Mouse (Mus musculus) lung, postnatal 0 days (tissue): ENCODE results near the gene Fkbp2.

Experiments
- CTCF ChIP-seq: IDR thresholded peaks from 2 replicates; pipeline ENCODE4 v1.5.1; 2016; ENCODE audit warnings: antibody characterized with exemption, mild to moderate bottlenecking
- EP300 ChIP-seq: IDR thresholded peaks from 2 replicates; pipeline ENCODE4 v1.6.1; 2016; ENCODE audit warnings: antibody characterized with exemption, mild to moderate bottlenecking, control low read depth

DNA sequence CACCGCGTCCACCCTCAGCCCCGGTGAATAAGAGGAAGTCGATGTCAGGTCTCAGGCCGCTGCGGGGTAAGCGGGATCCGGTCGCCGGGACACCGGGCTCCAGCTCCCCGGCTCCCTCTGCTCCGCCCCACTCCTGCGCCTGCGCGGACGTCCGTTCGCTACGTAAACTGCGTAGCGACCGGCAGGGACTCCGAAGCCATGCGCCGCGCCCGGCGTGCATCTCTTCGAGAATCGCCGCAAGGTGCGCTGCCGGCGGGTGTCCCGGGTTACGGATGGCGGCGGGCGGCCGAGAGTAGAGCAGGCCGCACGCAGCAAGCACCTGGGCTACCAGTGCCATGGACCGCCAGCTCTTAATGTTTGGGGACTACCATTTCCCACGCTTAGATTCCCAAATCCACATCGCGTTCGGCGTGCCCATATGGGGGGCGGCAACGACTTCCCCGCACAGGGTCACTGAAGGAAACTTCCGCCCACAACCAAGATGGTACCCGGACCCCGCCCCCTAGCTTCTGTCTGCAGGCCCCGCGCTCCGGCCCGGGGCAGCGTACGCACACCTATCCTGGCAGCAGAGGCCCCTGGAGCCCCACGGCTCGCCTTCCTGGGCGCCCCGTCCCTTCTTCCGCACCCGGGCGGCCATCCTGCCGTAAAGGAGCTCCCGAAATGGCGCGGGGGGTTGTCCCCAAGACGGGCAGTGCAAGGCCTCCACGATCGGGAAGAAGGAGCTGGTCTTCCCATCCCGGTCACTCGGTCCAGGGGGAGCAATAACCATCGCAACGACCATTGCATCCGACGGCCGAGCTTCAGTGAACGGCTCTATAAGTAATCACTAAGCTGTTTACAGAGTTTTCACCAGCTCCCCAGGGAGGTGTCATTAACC, 38.7 kb downstream of the Fkbp2 start, which contains the start of gene Bad:
- TF ChIP-seq CTCF (peak; percentile 2), EP300 (peak; percentile 86)
